Mouse (Mus musculus) heart, postnatal 25 days (tissue): ENCODE measurements at regions not wholly inside any gene's neighbourhood (a gene's known extent, or its start where the extent isn't known, plus 50 kb on each side); places are given as distances from the start of the nearest gene placed in this dataset.

ENCODE experiments used
- DNase-seq: peaks from one replicate; pipeline ENCODE4 v3.0.0; 2022; ENCODE audit warnings: low spot score
- intact Hi-C: fragments of 180-260 bp; cut with DNase I; formaldehyde crosslinking; loops from one replicate; pipeline ENCODE4 v1.15.1; 2025

DNA sequence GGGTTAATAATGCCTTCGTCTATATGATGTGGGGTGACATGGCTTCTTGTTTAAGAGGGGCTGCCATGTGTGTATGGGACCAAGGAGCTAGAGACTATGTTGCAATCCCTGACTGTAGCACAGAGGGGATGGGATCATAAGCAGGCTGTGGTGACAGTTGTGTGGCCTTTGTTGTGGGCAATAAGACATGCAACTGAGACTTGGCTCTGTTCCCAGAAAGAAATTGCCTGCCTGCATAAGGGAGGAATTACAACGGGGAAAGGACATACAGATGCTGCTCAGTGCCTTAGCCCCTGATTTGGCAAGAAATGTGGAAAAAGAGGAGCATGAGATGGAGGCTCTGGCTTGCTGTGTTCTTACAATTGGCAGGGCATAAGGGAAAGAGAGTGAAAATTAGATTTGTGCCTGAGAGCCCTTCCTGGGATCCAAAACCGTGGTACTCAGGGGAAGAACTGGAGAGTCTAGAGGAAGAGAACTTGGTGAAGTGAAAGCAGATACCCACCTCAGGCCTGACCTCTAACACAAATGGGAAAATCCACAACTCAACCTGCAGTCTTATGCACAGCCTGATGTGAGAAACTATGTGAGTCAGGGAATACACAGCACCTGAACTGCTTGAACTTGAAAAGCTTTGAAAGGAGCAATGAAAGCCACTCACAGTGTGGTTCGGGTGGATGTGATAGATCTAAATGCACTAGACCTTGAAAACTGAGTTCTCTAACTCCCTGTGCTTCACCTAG, 271.9 kb downstream of the 4930544G11Rik start:
- no peak for DNase-seq
- intact Hi-C loops: no loop called here

DNA sequence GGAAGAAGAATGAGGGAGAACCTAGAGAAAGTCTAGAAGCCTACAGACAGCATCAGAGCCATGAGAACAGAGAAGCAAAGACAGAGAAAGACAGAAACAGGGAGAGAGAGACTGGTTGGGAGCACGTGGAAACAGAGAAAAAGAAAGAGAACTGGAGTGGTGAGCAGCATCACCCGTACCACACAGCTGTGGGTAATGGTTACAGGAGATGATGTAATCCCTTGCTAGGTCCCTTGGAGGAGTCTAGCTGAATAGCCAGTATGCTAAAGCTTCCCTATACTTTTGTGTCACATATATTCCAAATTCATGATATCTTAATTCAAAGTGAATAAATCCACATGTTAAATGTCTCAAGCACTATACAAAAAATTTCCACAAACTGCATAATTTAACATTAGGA, 284.0 kb downstream of the 4930544G11Rik start:
- no peak for DNase-seq
- intact Hi-C loops: no loop called here

DNA sequence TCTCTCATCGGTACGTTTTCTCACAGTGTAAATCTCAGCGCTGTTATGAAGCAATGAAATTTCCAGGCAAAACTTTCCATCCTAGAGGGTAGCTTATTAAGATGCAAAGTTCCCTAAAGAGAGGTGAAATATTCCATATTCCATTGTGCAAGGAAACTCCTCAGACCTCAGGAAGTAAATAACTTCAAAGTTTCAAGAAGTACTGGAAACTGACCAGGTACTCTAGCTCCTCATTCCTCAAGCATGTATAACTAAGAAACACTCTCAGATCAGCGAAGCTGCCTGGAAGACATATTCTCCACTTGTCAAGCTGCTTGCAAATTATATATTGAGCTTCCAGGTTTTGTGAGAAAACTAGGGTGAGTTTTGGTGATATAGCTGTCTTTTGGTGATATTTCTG, 279.8 kb upstream of the Mad2l1 start:
- DNase-seq: no peak
- intact Hi-C loops: no loop called here

DNA sequence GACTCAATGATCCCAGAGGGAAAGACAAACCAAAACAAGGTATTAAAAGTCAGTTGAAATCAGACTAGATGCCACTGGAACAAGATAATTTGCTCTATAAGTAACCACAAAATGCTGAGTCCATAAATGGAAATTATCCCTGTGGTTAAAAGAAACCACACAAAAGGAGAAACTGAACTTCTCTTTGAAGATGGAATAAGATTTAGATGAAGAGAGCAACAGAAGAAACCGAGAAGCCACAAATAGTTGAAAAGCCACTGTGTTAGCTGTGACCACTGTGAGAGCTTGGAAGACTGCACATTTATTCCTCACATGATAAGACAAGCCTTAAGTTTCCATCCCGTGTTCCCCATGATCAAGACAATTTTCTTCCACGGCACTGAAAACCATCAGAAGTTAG, 271.8 kb upstream of the Mad2l1 start:
- intact Hi-C loops: no loop called here
- DNase-seq: no peak

DNA sequence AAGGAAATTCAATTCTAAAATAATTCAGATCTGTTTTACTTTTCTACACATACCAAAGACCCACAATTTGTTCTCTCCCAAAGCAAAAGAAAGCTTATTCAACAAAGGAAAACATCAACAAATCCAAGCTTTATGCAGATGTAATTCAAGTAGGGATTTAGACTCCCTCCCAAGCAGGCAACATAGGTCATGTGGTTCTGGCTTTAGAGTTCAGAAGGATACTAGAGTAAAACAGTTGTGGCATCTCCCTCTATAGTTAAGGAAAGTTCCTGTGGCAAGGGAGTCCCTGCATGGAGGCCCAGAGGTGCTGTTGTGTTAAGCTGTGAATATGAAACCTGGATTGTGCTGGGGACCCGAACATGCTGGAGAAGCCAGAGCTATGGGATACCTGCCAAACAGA, 271.3 kb upstream of the Mad2l1 start:
- intact Hi-C loops: no loop called here

DNA sequence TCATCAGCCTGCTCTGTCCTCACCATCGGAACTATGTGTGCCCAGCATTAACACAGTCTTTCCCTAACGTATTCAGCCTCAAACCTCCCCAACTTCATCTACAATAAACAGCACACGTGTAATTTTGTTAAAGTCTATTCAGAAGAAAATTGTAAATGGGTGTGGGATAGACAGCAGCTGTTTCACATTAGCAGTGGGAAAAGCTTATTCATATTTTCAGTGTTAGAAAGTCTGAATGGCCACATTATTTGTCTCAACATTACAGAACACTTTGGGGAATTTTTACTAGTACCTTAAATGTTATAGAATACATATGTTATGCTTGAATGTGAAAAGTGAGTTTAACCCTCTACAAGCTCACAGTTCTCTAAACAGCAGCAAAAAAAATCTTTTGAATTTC, 266.8 kb upstream of the Mad2l1 start:
- intact Hi-C loops: no loop called here
- DNase-seq: no peak

More for the DNA sequence above, 271.3 kb upstream of the Mad2l1 start:
- no peak for DNase-seq

DNA sequence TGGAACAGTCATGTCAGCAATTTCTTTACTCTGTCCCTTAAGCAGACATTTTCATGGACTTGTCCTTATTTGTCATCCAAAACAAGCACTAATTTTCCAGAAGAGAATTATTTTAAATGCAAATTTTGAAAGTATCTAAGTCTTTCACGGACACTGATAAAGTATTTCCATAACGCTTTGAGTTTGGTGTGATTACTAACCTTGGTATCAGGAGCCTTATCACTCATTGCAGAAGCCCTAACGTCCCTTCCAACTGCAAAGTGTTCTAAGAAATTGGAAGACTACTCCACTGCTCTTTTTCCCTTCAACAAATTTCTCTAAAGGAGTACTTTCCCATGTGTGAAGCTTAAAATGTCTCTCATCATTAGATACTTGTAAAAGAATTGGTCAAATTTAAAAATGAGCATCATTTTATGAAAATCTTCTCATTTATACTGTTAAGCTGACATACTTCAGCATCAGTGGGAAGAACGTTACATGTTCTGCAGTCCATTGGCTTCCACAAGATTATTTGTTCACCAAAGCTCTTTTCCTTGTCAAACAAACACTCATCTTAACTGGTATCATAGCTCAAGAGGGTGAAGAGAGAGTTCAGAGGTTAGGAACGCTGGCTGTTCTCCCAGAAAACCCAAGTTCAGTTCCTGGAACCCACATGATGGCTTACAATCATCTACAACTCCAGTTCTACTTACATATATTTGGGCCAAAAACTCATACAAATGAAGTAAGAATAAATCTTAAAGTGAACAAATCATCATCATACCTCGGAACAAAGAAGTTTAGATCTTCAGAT, 263.6 kb upstream of the Mad2l1 start:
- DNase-seq: no peak
- intact Hi-C loops: no loop called here

DNA sequence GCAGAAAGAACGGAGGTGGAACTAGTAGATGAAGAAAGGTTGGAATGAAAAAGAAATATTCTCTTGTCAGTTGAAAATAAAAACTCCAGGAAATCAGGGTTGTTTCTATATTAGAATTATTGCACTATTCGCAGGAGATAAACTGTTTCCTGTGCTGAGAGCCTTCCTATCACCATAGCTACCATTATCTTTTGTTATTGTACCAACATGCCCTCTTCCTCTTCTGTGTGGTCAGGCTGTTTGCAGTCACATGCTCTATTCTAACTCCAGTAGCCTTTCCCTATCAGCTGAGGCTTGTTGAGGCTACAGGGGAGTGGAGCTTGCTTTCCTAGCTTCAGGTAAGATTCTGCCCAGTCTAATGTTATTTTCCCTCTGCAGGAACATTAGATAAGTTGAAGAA, 263.0 kb upstream of the Mad2l1 start:
- intact Hi-C loops: no loop called here
- DNase-seq: no peak

DNA sequence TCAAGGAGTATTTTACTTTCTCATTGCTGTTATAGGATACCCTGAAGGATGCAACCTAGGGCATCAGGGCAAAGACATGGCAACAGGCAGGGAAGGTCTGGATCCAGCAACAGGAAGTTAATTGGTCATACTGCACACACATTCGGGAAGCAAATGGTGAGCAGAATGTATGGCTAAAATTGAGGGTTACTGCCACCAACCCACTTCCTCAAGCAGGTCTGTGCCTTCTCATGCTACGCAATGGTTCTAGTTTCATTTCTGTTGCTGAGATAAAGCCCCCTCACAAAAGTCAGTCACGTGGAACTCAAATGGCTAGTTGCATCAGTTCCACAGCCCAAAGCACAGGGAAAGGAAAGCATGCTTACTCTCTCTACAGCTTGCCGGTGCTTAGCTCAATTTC, 260.5 kb upstream of the Mad2l1 start:
- DNase-seq: no peak
- intact Hi-C loops: no loop called here

DNA sequence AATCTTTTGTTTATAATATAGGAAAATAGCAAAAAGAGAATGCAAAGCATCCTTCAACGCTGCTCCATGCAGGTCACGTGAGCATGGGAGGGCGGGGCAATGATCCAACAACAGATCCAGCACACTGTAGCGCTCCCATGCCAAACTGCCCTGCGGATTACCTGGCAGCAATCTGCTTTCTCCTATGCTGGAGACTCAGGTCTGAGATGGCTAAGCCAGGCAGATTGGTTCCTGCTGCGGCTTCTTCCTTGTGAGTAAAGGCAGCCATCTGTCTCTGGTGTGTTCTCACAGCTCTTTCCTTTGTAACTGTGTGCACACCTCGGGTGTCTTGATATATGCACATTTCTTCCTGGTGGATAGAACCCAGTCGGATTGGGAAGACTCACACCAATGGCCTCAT, 254.5 kb upstream of the Mad2l1 start:
- no peak for DNase-seq
- intact Hi-C loops: no loop called here

DNA sequence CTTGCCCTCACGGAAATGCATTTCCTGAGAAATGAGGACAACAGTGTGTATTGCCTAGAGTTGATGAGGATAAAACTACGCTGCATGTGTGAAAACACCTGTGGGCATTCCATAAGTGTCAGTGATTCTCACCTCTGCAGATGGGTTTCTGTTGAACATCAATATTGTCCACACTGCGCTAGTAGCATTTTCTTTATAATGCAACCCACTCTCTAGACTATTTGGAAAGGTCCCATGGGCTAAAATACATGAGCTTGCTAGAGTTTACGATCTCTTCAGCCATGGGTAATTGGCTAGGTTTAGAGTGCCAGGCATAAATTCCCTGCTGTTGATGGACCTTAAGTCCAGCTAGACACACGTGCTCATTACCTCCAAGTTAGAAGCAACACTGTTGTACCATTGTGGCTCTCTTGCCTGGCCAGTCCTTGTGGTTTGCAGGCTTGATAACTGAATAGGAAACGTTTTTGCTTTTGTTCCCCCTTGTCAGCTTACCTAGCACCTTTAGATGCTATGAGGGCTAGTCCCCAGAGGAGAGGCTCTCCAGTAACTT, 252.5 kb upstream of the Mad2l1 start:
- no peak for DNase-seq
- intact Hi-C loops: no loop called here

DNA sequence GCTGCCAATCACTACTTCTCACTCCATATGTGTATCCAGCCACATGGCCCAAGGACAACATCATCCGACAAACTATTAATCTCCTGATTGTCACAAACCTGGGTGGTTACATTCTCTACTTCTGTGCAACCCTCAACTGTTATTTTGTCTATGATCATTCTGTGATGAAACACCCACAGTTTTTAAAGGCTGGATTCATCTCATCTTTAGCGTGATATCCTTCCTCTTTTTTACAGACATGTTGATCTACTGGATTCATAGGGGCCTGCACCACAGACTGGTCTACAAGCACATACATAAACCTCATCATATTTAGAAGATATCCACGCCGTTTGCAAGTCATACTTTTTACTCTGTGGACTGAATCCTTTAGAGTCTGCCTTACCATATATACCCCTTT, 251.7 kb upstream of the Mad2l1 start:
- intact Hi-C loops: no loop called here
- no peak for DNase-seq

DNA sequence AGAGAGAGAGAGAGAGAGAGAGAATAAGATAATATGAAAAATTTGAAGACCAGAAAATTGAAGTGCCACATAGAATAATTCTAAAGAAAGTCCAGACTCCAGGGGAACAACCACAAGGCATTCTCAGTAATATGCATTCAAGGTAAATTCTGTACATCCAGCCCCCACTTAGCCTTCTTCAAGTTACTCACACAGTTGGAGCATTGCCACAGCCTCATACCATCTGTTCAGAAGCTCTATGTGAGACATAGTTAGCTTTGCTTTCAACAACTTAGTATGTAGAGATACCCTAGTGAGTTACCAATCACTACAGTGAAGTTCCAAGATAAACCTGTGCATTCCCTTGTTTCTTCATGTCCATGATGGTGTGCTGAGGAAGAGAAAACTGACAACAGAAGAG, 247.6 kb upstream of the Mad2l1 start:
- intact Hi-C loops: no loop called here

DNA sequence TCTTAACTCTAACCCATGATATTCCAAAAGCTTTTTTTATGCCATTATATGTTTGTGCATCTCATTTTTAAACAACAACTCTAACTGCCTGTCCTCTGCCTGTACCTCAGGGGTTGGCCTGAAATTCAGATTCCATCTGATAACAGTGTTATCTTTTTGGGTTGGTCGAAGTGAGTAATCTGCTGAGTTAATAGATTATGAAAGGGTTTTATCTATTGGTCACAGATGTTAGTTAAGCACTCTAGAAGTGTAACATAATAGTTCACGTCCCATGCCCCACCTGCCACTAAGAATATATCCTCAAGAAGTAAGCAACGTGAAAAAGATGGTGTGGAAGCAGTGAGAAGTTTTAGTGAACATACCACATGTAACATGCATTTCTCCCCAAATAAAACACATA, 246.0 kb upstream of the Mad2l1 start:
- intact Hi-C loops: no loop called here
- DNase-seq: no peak

More for the DNA sequence above, 247.6 kb upstream of the Mad2l1 start:
- no peak for DNase-seq

DNA sequence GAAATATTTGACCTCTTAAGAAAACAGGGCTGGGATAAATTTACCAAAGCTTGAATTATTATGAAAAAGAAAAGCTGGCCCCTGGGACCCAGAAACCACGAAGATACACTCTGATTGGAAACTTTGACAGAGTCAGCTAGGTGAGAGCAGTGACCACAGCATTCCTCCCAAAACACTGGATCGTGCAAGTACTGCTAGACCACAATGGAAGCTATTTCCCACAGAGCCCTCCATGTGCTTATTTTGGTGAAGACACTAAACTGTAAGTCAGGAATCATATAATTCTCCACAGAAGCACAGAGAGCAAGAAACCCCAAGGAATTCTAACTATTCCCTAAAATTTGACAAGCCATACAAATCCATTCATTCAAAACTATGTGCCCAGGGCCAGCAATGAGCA, 243.6 kb upstream of the Mad2l1 start:
- intact Hi-C loops: no loop called here
- no peak for DNase-seq

DNA sequence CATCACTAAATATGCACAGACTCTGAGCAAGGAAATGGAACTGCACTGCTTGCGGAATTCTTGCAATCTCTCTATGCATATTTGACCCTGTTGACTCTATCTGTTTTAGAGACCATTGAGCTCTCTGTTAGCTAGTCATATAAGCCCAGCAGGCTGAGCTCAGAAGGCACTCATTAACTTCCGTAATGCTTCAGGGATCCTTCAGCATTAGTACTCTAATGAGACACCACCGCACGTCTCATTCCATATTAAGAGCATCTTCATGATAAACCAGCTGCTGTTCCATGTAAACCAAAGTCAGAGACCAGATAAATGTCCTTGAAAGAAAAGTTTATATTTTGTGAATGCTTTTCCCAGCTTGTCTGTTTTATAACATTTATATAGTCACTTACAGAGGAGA, 237.1 kb upstream of the Mad2l1 start:
- no peak for DNase-seq

DNA sequence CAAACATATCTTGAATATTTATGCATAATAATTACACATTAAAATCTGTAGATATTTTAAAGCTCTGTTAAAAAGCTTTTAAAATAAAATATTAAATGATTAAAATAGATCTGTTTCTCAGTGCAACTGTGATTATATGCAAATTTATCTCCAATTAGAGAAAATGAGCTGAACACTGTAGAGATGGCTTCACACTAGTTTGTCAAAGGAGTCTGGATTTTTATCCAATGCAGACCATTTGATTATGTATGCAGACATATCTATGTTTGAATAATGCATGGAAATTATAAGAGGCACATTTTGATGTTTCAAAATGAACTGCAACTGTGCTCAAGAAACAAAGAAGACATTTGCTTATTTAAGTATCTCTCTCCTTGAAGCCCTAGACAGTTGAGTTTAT, 235.0 kb upstream of the Mad2l1 start:
- no peak for DNase-seq
- intact Hi-C loops: no loop called here

More for the DNA sequence above, 237.1 kb upstream of the Mad2l1 start:
- intact Hi-C loops: no loop called here

DNA sequence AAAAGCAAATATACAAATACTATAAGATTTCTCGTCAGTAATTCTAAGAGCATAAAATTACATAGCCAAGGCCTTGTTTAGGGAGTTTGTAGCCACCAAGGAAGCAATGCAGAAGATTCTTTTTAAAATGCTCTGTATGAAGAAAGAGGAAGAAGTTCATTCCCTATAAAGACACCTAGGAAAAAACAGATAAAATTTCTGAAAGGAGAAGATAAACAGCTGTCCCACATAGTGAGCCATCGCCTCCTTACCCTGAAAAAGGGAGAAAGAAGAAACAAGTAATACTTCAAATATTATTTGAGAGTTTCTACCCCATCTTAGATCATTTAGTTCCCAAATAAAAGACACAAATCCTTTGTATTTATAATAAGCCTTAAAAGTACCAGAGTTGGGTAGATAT, 190.3 kb upstream of the Mad2l1 start:
- no peak for DNase-seq
- intact Hi-C loops: no loop called here

DNA sequence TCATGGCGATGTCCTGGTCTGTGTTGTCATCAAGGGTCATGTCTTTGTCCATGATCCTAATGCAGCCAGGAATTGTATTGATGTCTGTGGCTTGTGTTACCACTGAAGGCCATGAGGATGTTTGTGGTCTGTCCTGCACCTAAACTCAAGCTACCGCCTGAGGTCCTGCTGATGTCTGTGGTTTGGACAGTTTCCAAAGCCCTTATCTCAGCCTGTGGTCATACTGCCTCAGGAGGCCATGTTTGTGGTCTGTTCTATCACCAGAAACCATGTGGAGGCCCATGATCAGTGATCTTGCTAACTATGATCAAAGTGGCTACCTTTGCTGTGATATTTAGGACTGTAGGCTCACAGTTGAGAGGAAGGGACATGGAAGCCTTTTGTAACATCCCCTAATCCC, 187.8 kb upstream of the Mad2l1 start:
- DNase-seq: no peak
- intact Hi-C loops: no loop called here

DNA sequence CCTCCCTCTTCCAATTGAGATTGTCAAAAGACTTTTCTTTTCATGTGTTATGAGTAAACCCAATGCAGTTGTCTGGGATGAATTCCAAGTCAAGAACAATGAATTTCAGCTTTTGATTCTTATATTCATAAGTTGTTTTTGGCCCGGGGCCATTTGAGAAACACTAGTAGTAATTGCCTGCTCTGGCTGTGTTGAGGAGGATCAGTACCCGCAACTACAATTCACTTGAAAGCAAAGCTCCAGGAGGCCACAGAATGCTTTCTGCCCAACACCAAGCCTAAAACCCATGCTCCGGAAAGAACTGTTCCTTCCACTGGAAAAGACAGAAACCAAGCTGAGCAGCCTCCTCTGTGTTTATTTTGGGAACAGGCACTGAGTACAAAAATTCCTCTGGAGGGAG, 174.1 kb upstream of the Mad2l1 start:
- no peak for DNase-seq
- intact Hi-C loops: no loop called here

DNA sequence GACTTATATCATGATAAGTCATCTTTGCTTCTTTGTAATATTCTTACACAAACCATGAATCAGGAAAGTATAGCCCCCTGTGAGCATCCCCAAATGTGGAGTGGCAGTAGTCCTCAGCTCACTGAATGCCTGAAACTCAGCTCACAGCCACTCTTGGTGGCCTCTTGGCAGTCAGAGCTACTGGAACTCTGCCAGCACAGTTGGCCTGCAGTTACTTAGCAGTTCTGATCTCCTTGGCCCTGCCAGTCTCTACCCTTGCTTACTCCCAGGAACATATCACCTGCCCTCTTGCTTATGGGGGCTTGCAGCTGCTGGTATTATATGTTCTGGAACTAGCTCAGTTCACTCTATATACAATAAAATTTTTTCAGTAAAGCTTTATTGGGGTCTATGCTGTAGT, 167.9 kb upstream of the Mad2l1 start:
- no peak for DNase-seq
- intact Hi-C loops: no loop called here
